Mouse (Mus musculus) cerebellum, adult 9-10 months (tissue): ENCODE measurements around the gene Uqcrc2.

ENCODE experiments used
- DNase-seq: peaks from one replicate; pipeline ENCODE4 v3.0.0; 2022

The Uqcrc2 gene

DNA sequence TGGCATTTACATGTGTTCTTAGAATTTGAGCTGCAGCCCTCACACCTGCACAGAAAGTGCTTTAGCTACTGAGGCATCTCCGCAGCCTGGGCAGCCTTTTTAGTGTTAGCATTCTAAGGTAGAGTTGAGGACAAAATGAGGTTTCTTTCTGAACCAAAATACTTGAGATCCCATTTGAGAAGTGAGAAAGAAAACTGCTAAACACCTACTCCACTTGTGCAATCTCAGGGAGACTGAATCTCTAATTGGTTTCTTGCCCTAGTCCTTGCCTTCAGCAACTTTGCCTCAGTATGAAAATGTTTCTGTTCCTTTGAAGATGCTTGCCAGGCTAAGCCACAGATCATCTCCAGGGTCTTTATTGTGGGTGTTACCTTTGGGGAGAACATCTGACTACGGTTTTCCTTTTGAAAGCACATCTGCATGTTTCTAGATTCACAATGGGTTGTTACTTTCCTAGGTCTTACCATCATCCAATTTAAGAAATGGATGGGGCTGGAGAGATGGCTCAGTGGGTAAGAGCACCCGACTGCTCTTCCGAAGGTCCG lies 58.9 kb downstream of the Uqcrc2 start:
- DNase-seq: no peak

DNA sequence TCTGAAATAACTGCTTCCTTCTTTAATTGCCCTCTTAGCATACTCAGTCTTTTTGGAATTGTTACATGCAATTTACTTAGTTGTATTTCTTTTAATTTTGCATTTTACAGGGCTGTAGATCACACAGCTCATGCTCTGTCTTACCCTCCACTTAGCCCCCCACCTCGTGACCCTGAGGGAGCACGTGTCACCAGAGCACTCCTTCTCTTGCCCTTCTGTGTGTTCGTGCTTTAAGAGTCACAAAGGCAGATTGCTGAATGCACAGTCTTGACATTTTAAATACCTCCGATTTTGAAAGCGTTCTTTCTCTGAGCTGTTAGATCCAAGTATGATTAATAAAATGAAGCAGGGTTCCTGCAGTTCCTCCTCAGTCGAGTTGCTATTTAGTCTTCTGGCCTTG lies 60.2 kb downstream of the Uqcrc2 start:
- no peak for DNase-seq

DNA sequence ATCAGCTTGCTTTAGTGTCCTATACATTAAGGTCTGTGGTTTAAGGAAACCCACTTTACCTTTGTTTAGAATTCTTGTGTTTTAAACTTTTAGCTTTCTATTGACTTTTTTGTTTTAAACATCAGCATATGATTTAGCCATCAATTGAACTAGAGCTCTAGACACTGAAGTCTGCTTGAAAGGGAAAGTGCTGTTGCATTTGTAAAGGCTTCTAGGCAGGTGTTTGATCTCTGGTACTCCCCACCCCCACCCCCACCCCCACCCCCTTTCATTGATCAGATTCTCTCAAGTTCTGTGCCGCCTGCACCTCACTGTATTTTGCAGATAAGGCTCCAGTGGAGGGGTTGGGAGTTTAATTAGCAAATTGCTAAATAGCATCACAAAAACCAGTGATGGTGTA lies 60.7 kb downstream of the Uqcrc2 start:
- no peak for DNase-seq

GRCm38 (mm10) chr7:120696331-120696730 lies 61.4 kb downstream of the Uqcrc2 start:
- DNase-seq: no peak

- no peak for DNase-seq
Measured at GRCm38 (mm10) chr7:120699586-120699985, 64.6 kb downstream of the Uqcrc2 start.

- no peak for DNase-seq
Measured at GRCm38 (mm10) chr7:120703888-120704287, 68.9 kb downstream of the Uqcrc2 start.
